Mouse (Mus musculus): Measurements from ENCODE around the gene Cog7. TPM values are rescaled to one million over a fixed set of nuclear protein-coding genes. Genes with fewer than 3 reads are reported as not detected.

The Cog7 gene
- total and polyA plus RNA-seq, 2 experiments from 2014 or later = 24.7 to 32.5 TPM

GRCm38 (mm10) chr7:121899940-121900339 lies 81.6 kb downstream of the Cog7 start:
- no peak overlapping the region for H3K9ac ChIP-seq

GRCm38 (mm10) chr7:121899311-121899710 lies 82.2 kb downstream of the Cog7 start:
- DNase-seq = peak; percentile 6
- peak; percentile 66 for TF ChIP-seq CTCF (IDR thresholded peaks at IDR 0.05; ENCODE audit: low read depth)
- Histone ChIP-seq H3K27me3 (ENCODE audit: insufficient read depth, low read length) (no peaks in the 10 kb centered on the region), H3K4me3 (ENCODE audit: low read depth, low read length) (no peak overlapping the region), H3K27ac (ENCODE audit: low read depth, low read length) (no peak overlapping the region), H3K9me3 (ENCODE audit: low read length) (no peaks in the 10 kb centered on the region), H3K4me2 (ENCODE audit: low read depth) (peak overlapping the region; percentile 24), H3K4me1 (ENCODE audit: insufficient read depth) (no peaks in the 10 kb centered on the region; the same call in 1 of the 2 replicates), H3K36me3 (ENCODE audit: insufficient read depth) (no peaks in the 10 kb centered on the region), H3K9ac (no peak overlapping the region)
- no peak for ATAC-seq
- WGBS = 12% methylated on average over 14 of the region's 14 CpGs

More at GRCm38 (mm10) chr7:121899940-121900339, 81.6 kb downstream of the Cog7 start:
- Histone ChIP-seq H3K9me3 (ENCODE audit: low read length) (no peaks in the 10 kb centered on the region), H3K4me3 (ENCODE audit: low read depth, low read length) (no peak overlapping the region), H3K4me1 (ENCODE audit: insufficient read depth) (no peaks in the 10 kb centered on the region; the same call in 1 of the 2 replicates), H3K36me3 (ENCODE audit: insufficient read depth) (no peaks in the 10 kb centered on the region), H3K4me2 (ENCODE audit: low read depth) (peak overlapping the region; percentile 24), H3K27ac (ENCODE audit: low read depth, low read length) (no peak overlapping the region), H3K27me3 (ENCODE audit: insufficient read depth, low read length) (no peaks in the 10 kb centered on the region)
- DNase-seq (peak; percentile 38), ATAC-seq (peak; percentile 45)
- TF ChIP-seq CTCF (IDR thresholded peaks at IDR 0.05; ENCODE audit: low read depth) = no peak
- 8% methylated on average over 7 of the region's 7 CpGs for WGBS

- ATAC-seq (no peak), DNase-seq (no peak)
- Histone ChIP-seq H3K9me3 (ENCODE audit: low read length) (no peaks in the 10 kb centered on the region), H3K36me3 (ENCODE audit: insufficient read depth) (no peaks in the 10 kb centered on the region), H3K9ac (no peak overlapping the region), H3K4me2 (ENCODE audit: low read depth) (no peak overlapping the region), H3K27ac (ENCODE audit: low read depth, low read length) (no peak overlapping the region), H3K4me1 (ENCODE audit: insufficient read depth) (no peaks in the 10 kb centered on the region; the same call in 1 of the 2 replicates), H3K27me3 (ENCODE audit: insufficient read depth, low read length) (no peaks in the 10 kb centered on the region), H3K4me3 (ENCODE audit: low read depth, low read length) (no peak overlapping the region)
- TF ChIP-seq CTCF (IDR thresholded peaks at IDR 0.05; ENCODE audit: low read depth) = no peak
- 62% methylated on average over 6 of the region's 6 CpGs for WGBS
These were observed 84.8 kb downstream of the Cog7 start for GRCm38 (mm10) chr7:121896689-121897088.

DNA sequence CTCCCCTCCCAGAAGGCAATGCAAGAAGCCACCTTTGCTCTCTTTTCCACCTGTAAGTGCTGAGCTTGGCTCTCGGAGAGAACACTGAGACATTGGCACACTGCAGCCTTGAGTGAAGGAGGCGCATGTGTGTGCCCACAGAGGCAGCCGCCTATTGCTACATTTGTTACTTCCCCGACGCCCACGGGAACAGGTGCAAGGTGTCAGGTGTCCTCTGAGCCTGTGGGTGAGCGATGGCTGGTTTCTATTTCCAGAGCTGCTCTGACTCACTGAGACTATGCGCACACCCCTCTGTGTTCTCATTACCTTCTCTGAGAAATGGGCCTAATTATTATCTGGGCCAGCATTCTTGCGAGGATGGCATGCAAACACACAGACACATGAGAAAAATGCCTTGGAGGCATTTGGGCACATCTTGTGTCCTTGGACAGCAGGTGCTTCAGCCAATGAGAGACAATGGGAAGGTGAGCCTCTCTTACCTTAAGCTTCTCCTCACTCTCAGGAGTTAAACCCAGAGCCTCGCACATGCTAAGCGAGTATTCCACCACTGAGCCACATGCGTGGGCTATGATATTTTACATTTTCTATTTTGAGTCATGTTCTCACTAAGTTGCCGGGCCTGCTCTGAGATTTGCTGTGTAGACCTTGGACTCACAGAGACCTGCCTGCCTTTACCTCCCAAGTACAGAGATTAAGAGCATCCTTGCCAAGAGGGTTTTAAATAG lies 90.7 kb downstream of the Cog7 start:
- ATAC-seq (no peak), DNase-seq (no peak)
- WGBS = 97% methylated on average over 13 of the region's 13 CpGs
- no peak for TF ChIP-seq CTCF (IDR thresholded peaks at IDR 0.05; ENCODE audit: low read depth)
- no peaks in the 10 kb centered on the region for H3K27me3 ChIP-seq (ENCODE audit: insufficient read depth, low read length)
- H3K4me1 ChIP-seq (ENCODE audit: insufficient read depth) = no peaks in the 10 kb centered on the region
- H3K36me3 ChIP-seq (ENCODE audit: insufficient read depth) = no peaks in the 10 kb centered on the region
- no peak overlapping the region for H3K27ac ChIP-seq (ENCODE audit: low read depth, low read length)
- H3K4me2 ChIP-seq (ENCODE audit: low read depth) = no peak overlapping the region
- no peak overlapping the region for H3K9ac ChIP-seq
- H3K9me3 ChIP-seq (ENCODE audit: low read length) = no peaks in the 10 kb centered on the region
- no peak overlapping the region for H3K4me3 ChIP-seq (ENCODE audit: low read depth, low read length)

- Histone ChIP-seq H3K9ac (no peak overlapping the region), H3K36me3 (ENCODE audit: insufficient read depth) (no peaks in the 10 kb centered on the region), H3K4me1 (ENCODE audit: insufficient read depth) (no peaks in the 10 kb centered on the region), H3K27ac (ENCODE audit: low read depth, low read length) (no peak overlapping the region), H3K4me3 (ENCODE audit: low read depth, low read length) (no peak overlapping the region), H3K9me3 (ENCODE audit: low read length) (no peaks in the 10 kb centered on the region), H3K27me3 (ENCODE audit: insufficient read depth, low read length) (no peaks in the 10 kb centered on the region), H3K4me2 (ENCODE audit: low read depth) (no peak overlapping the region)
- TF ChIP-seq CTCF (IDR thresholded peaks at IDR 0.05; ENCODE audit: low read depth) = no peak
- WGBS = 91% methylated on average over 4 of the region's 4 CpGs
- ATAC-seq (no peak), DNase-seq (no peak)
These were observed 101.3 kb downstream of the Cog7 start for GRCm38 (mm10) chr7:121880246-121880645.

DNA sequence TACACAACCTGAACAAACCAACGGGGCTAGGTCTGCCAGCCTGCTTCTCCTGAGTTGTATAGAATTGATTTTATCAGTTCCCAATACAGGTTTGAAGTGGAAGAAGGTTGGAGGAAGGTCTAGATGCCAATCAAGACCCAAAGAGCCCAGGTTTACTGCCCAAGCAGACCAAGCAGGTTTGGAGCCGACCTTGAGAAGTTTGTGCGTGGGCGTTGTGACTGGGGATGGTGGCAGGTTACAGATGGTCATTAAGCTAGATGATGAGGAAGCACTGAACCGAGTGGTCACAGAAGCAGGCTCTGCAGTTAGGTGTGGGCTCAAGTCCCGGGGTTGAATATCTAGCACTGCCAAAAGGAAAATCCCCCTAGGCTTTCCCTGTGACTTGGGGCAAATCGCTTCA lies 106.7 kb downstream of the Cog7 start:
- H3K4me1 ChIP-seq (ENCODE audit: insufficient read depth) = no peaks in the 10 kb centered on the region
- H3K4me3 ChIP-seq (ENCODE audit: low read depth, low read length) = no peak overlapping the region
- WGBS = 86% methylated on average over 7 of the region's 7 CpGs
- no peaks in the 10 kb centered on the region for H3K9me3 ChIP-seq (ENCODE audit: low read length)
- H3K27me3 ChIP-seq (ENCODE audit: insufficient read depth, low read length) = no peaks in the 10 kb centered on the region
- H3K36me3 ChIP-seq (ENCODE audit: insufficient read depth) = no peaks in the 10 kb centered on the region
- no peak overlapping the region for H3K27ac ChIP-seq (ENCODE audit: low read depth, low read length)
- H3K4me2 ChIP-seq (ENCODE audit: low read depth) = no peak overlapping the region
- DNase-seq = no peak
- no peak for TF ChIP-seq CTCF (IDR thresholded peaks at IDR 0.05; ENCODE audit: low read depth)
- no peak for ATAC-seq
- H3K9ac ChIP-seq = no peak overlapping the region

GRCm38 (mm10) chr7:121873998-121874397 lies 107.5 kb downstream of the Cog7 start:
- no peak for TF ChIP-seq CTCF (IDR thresholded peaks at IDR 0.05; ENCODE audit: low read depth)
- Histone ChIP-seq H3K9me3 (ENCODE audit: low read length) (no peaks in the 10 kb centered on the region), H3K9ac (no peak overlapping the region), H3K36me3 (ENCODE audit: insufficient read depth) (no peaks in the 10 kb centered on the region), H3K4me2 (ENCODE audit: low read depth) (no peak overlapping the region), H3K4me1 (ENCODE audit: insufficient read depth) (no peaks in the 10 kb centered on the region), H3K27ac (ENCODE audit: low read depth, low read length) (no peak overlapping the region), H3K4me3 (ENCODE audit: low read depth, low read length) (no peak overlapping the region), H3K27me3 (ENCODE audit: insufficient read depth, low read length) (no peaks in the 10 kb centered on the region)
- 49% methylated on average over 3 of the region's 3 CpGs for WGBS
- ATAC-seq (no peak), DNase-seq (no peak)
